Mouse (Mus musculus) kidney, postnatal 14 days (tissue): ENCODE data around the gene Cflar.
"Not testable (repeated sequence)": the region's sequence is repeated elsewhere in the genome, so short reads cannot be mapped to it uniquely, and the experiment has no call there.

Experiments used
- DNase-seq: peaks from one replicate; pipeline ENCODE4 v3.0.0; 2022; ENCODE audit warnings: mixed read lengths

Gene Cflar

DNA sequence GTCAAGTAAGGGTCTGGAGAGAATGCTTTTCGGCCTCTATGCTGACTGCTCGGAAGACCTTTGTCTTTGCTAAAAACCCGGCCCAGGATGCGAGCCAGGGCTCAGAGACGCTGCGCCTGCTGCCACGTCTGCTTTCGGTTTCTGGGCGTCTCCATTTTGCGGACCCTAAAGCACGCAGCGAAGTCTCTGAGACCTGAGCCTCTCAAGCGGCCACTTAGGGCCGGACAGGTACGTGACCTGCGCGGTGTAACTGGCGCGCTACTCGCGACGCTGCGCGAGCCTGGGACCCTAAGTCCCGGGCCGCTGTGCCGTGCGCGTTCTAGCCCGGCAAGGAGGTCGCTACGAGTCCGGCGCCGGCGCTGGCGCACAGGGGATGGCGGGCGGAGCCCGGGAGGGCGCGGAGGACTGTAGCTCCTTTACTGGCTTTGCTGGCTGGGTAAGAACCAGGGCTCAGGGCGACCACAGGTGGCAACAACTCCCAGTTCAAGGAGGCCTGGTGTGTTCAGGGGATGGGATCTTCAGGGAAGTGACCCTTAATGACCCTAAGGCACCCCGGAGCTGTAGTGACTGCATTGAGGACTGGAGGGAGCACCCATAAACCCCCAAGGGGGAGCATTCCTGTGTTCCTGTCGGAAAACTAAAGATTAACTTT, at the start of gene Cflar:
Gene Cflar (plus strand): TSS at position 144 of the 652 bp plus-strand sequence.
- DNase-seq: peak; percentile 86

GRCm38 (mm10) chr1:58662671-58663070, 48.6 kb upstream of the Cflar start:
- DNase-seq: not testable (repeated sequence)

GRCm38 (mm10) chr1:58663365-58663764, 47.9 kb upstream of the Cflar start:
- not testable (repeated sequence) for DNase-seq

DNA sequence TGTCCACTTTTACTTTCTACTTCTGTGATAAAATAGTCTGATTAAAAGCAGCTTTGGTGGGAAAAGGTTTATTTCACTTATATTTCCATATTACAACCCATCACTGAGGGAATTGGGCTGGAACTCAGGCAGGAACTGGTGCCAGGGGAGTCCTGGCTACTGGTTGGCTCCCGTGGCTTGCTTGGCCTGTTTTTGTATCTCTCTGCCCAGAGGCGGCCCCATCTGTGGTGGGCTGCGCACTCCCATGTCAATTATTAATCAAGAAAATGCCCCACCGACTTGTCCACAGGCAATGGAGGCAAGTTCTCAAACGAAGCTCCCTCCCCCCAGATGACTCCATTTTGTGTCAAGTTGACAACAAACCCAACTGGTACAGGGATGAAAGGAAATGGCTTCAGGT, 43.1 kb upstream of the Cflar start:
- DNase-seq: no peak

- DNase-seq: not testable (repeated sequence)
Observed at GRCm38 (mm10) chr1:58669635-58670034, 41.7 kb upstream of the Cflar start.

DNA sequence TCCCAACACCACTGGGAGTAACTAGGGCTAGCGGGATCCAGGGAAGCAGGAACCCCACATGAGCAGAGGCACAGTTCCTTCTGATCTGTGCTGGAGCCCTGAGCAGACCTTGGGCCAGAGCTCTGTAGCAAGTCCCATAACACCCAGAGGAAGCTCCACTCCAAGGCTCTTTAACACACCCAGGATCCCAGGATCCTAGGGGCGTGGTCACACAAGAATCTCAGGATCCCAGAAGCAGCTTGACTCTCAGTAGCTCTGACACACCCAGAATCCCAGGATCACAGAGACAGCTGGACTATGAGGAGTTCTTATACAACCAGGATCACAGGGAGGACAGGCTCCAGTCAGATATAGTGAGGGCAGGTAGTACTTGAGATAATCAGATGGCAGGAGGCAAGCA, 39.2 kb upstream of the Cflar start:
- no peak for DNase-seq

- no peak for DNase-seq
Observed at GRCm38 (mm10) chr1:58675011-58675410, 36.3 kb upstream of the Cflar start.

DNA sequence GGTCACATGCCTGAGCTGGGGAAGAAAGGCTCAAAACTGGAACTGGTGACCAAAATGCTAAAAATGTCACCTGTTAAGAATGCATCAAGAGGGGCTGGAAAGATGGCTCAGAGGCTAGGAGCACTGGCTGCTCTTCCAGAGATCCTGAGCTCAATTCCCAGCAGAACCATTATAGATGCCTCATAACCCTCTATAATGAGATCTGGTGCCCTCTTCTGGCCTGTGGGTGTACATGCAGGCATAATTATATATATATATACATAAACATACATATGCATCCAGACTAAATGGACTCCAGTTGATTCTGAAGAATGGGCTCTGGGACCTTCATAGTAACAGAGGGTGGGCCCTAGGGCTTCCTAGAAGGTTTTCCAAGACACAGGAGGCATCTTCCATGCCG, 33.7 kb upstream of the Cflar start:
- peak; percentile 44 for DNase-seq

GRCm38 (mm10) chr1:58678412-58678811, 32.9 kb upstream of the Cflar start:
- DNase-seq: not testable (repeated sequence)

- DNase-seq: no peak
Observed at GRCm38 (mm10) chr1:58689426-58689825, 21.9 kb upstream of the Cflar start.

DNA sequence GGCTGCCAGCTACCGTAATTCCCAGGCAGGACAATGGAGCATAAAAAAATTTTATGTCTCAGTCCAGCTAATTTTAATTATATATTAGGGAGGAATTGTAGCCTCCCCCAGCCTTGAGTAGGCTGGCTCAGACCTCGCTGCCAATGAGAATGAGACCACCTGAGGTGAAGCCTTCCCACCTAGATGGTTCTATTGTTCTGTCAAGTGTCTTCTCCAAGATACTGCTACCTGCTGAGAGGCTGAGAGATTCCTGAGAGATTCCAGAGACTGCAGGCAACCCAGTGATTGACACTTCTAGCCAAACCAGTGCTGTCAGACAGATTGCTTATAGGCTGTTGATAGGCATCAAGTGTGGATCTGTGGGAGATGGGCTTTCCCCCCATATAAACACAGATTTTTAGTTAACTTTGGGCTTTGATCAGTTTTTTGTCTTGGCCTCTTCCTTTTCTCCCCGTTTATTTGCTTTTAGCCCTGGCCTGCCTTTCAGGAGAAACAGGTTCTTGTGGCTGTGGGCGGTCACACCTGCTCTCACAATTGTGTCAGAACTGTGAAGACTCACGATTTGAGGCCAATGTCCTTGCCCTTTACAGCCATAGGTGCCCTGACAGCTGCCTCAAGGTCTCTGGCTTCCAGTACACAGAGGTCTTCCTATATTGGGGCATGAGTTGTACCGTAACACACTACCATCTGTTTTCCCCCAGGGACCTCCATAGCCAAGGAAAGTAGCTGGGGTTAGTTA, 21.1 kb upstream of the Cflar start:
- DNase-seq: no peak

- peak; percentile 38 for DNase-seq
Observed at GRCm38 (mm10) chr1:58690834-58691488, 20.3 kb upstream of the Cflar start.

GRCm38 (mm10) chr1:58691718-58692117, 19.6 kb upstream of the Cflar start:
- not testable (repeated sequence) for DNase-seq

DNA sequence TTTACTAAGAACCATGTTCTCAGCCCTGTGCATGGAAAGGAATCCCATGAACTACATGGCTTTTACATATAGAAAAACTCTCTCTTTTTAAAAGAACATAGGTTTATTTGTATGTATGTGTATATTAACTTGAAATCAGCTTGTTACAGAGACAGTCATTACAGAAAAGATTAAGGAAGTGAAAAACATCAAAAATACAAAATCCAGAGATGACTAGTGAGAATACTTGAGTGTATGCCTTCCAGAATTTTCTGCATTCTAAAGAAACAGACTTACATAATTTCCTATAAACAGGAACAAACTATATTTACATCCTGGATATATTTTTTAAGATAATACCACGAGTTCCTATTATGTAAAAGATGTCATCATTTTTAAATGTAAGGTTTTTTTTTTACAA, 17.6 kb upstream of the Cflar start:
- DNase-seq: no peak

DNA sequence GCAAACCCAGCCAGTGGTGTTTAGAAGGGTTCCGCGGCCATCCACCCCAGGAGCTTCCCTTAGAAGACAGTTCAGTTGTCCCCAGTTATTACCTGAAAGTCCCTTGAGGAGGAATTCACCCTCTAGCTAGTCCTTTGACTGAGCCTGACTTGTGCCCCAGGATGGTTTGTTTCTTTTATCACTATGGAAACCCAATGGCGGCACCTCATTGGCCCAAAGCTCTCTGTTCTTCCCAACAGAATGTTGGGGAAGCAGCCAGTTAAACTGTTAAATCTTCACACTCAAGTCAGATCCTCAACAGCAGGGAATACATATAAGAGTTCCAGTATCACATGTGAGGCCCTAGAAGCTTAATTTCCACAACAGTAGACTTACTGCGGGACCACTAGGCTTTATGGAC, 15.5 kb upstream of the Cflar start, which contains the start of gene Als2cr12:
Gene Als2cr12 (minus strand): TSS at position 180 of the 400 bp plus-strand sequence.
- DNase-seq: not testable (repeated sequence)

GRCm38 (mm10) chr1:58697607-58698006, 13.7 kb upstream of the Cflar start:
- peak; percentile 50 for DNase-seq

DNA sequence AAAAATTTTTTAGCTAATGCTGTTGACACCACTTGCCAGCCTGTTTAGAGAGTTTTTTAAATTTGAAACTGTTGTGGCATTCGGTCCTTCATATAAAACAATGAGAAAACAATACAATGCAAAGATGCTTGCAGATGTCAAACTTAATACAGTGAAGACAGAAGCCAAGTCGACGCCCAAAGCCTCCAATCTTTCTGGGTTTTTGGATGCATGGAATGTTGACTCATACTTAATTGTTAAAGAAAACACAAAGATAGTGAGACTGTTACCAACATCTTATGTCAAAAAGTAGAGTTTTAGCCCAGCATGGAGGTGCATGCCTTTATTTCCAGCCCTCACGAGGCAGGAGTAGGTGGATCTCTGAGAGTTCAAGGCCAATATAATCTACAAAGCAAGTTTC, 12.5 kb upstream of the Cflar start:
- no peak for DNase-seq

DNA sequence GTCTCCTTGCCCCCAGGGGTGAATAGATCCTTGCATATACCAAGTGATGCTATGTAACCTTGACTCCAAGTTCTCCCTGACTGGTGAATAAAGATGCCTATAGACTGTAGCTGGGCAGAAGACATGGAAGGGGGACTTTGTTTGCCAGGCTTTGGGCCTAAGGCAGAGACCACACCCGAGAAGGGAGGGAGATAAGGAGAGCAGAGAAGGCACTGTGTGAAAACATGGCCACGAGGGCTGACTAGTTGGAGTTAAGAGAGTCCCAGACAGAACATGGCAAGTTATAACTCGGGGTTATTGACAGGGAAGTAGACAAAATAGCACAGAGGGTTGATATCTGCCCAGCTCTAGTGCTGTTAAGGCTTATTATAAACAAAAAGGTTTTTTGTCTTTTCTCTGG, 11.3 kb upstream of the Cflar start:
- no peak for DNase-seq

GRCm38 (mm10) chr1:58700580-58701162, 10.6 kb upstream of the Cflar start:
- DNase-seq: not testable (repeated sequence)

DNA sequence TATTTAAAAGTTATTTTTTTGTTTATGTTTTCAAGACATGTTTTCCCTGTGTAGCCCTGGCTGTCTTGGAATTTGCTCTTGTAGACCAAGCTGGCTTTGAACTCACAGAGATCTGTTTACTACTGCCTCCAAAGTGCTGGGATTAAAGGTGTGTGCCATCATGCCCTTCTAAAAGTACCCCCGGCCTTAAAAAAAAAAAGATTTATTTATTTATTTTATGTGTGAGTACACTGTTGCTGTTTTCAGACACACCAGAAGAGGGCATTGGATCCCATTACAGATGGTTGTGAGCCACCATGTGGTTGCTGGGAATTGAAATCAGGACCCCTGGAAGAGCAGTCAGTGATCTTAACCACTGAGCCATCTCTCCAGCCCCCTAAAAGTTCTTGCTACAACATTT, 1.3 kb upstream of the Cflar start:
- DNase-seq: not testable (repeated sequence)

GRCm38 (mm10) chr1:58710711-58711364, 470 bp upstream of the Cflar start:
- DNase-seq: no peak
